Mouse (Mus musculus) G1E (cell line): ENCODE measurements at regions not wholly inside any gene's neighbourhood (a gene's known extent, or its start where the extent isn't known, plus 50 kb on each side); places are given as distances from the start of the nearest gene placed in this dataset.

Experiments
- CTCF ChIP-seq: IDR thresholded peaks from 2 replicates; pipeline ENCODE4 v1.5.1; 2012; ENCODE audit warnings: low read depth, low read length, inconsistent platforms, mixed read lengths
- GATA1 ChIP-seq: IDR thresholded peaks from 2 replicates; pipeline ENCODE4 v1.6.1; 2012; ENCODE audit warnings: borderline replicate concordance, low read length, inconsistent platforms, mixed read lengths

DNA sequence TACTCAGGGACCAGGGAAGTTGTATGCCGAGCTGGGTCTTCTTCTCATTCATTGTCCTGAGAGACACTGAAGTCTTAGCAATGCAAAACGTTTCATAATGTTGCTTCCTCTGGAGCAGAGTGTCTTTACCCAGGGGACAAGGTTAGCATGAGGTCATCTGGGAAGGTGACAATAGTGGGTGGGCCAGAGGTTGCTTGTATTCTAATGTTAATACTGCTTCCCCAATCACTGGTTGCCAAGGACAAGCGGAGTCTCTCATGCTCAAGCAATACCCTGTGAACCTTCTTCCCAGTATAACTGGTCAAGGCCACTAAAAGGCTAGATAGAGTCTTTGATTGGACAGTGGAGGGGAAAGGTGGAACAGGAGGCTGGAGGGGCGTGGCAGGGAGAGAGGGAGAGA is 123.1 kb upstream of the Sall1 start:
- no peak for TF ChIP-seq GATA1
- no peak for TF ChIP-seq CTCF
